Mouse (Mus musculus) splenic B cell, adult 2 months (primary cell): Measurements from ENCODE around the gene Ugt1a8.

Experiments
- DNase-seq: peaks from one replicate; pipeline ENCODE4 v3.0.0-alpha.2; 2011; ENCODE audit warnings: low read depth, low spot score
- H3K27me3 ChIP-seq: 2 replicates; pipeline ENCODE4 v1.6.1; 2012; ENCODE audit warnings: mild to moderate bottlenecking, low read length, moderate library complexity, mixed read lengths; ENCODE audit not compliant: control insufficient read depth, poor library complexity, insufficient read depth, severe bottlenecking
- H3K36me3 ChIP-seq: 2 replicates; pipeline ENCODE4 v1.6.1; 2012; ENCODE audit warnings: mild to moderate bottlenecking, low read length, moderate library complexity, mixed read lengths; ENCODE audit not compliant: control insufficient read depth, poor library complexity, insufficient read depth, severe bottlenecking

Gene Ugt1a8

GRCm38 (mm10) chr1:88229986-88230385, 142.4 kb downstream of the Ugt1a8 start:
- no peak for DNase-seq
- Histone ChIP-seq H3K27me3 (no peaks in the 10 kb centered on the region), H3K36me3 (no peaks in the 10 kb centered on the region)

- no peak for DNase-seq
- Histone ChIP-seq H3K27me3 (no peaks in the 10 kb centered on the region), H3K36me3 (no peaks in the 10 kb centered on the region)
Measured at GRCm38 (mm10) chr1:88230421-88230820, 142.8 kb downstream of the Ugt1a8 start.

GRCm38 (mm10) chr1:88230981-88231802, 143.6 kb downstream of the Ugt1a8 start:
- DNase-seq: no peak
- no peaks in the 10 kb centered on the region for H3K27me3 ChIP-seq
- H3K36me3 ChIP-seq: no peaks in the 10 kb centered on the region

- no peak for DNase-seq
- no peaks in the 10 kb centered on the region for H3K36me3 ChIP-seq
Measured at GRCm38 (mm10) chr1:88231803-88232499, 144.3 kb downstream of the Ugt1a8 start.

GRCm38 (mm10) chr1:88232664-88233380, 145.2 kb downstream of the Ugt1a8 start:
- Histone ChIP-seq H3K36me3 (no peaks in the 10 kb centered on the region), H3K27me3 (no peaks in the 10 kb centered on the region)
- DNase-seq: no peak

More at GRCm38 (mm10) chr1:88231803-88232499, 144.3 kb downstream of the Ugt1a8 start:
- no peaks in the 10 kb centered on the region for H3K27me3 ChIP-seq

- H3K27me3 ChIP-seq: no peaks in the 10 kb centered on the region
- no peaks in the 10 kb centered on the region for H3K36me3 ChIP-seq
- no peak for DNase-seq
Measured at GRCm38 (mm10) chr1:88233421-88234247, 146.0 kb downstream of the Ugt1a8 start.

GRCm38 (mm10) chr1:88234248-88234610, 146.6 kb downstream of the Ugt1a8 start:
- Histone ChIP-seq H3K36me3 (no peaks in the 10 kb centered on the region), H3K27me3 (no peaks in the 10 kb centered on the region)
- no peak for DNase-seq

- Histone ChIP-seq H3K36me3 (no peaks in the 10 kb centered on the region), H3K27me3 (no peaks in the 10 kb centered on the region)
- no peak for DNase-seq
Measured at GRCm38 (mm10) chr1:88234646-88235045, 147.0 kb downstream of the Ugt1a8 start.

- Histone ChIP-seq H3K36me3 (no peaks in the 10 kb centered on the region), H3K27me3 (no peaks in the 10 kb centered on the region)
- no peak for DNase-seq
Measured at GRCm38 (mm10) chr1:88235046-88235893, 147.7 kb downstream of the Ugt1a8 start.

- DNase-seq: no peak
- no peaks in the 10 kb centered on the region for H3K36me3 ChIP-seq
- no peaks in the 10 kb centered on the region for H3K27me3 ChIP-seq
Measured at GRCm38 (mm10) chr1:88235894-88236415, 148.3 kb downstream of the Ugt1a8 start.

- Histone ChIP-seq H3K27me3 (no peaks in the 10 kb centered on the region), H3K36me3 (no peaks in the 10 kb centered on the region)
- DNase-seq: no peak
Measured at GRCm38 (mm10) chr1:88237311-88237710, 149.7 kb downstream of the Ugt1a8 start.

- Histone ChIP-seq H3K27me3 (no peaks in the 10 kb centered on the region), H3K36me3 (no peaks in the 10 kb centered on the region)
- DNase-seq: no peak
Measured at GRCm38 (mm10) chr1:88238771-88239170, 151.2 kb downstream of the Ugt1a8 start.

GRCm38 (mm10) chr1:88240072-88240471, 152.5 kb downstream of the Ugt1a8 start:
- Histone ChIP-seq H3K27me3 (no peaks in the 10 kb centered on the region), H3K36me3 (no peaks in the 10 kb centered on the region)
- DNase-seq: no peak
